Mouse (Mus musculus) liver, embryonic 16.5 days (tissue): Measurements from ENCODE around the gene Rnf130. TPM values are rescaled to one million over a fixed set of nuclear protein-coding genes. Genes with fewer than 3 reads are reported as not detected.
A peak's percentile ranks its signal among the peaks of the same experiment; 100 is the strongest.

Experiments
- ATAC-seq: fragments of 200-750 bp; cut with Nextera tagmentation; 2 replicates; pipeline ENCODE4 v1.8.0; 2017; ENCODE audit warnings: low read depth, mild to moderate bottlenecking, moderate number of reproducible peaks, moderate library complexity
- H3K27ac ChIP-seq: fragments of 300-500 bp; sonication (generic); 2 replicates; pipeline ENCODE4 v1.5.1; 2014; ENCODE audit warnings: mild to moderate bottlenecking, low read length
- H3K27me3 ChIP-seq: fragments of 300-500 bp; sonication (generic); 2 replicates; pipeline ENCODE4 v1.6.1; 2014; ENCODE audit warnings: low read depth, low read length, mixed read lengths; ENCODE audit not compliant: control insufficient read depth, insufficient read depth
- H3K36me3 ChIP-seq: fragments of 300-500 bp; sonication (generic); 2 replicates; pipeline ENCODE4 v1.6.1; 2014; ENCODE audit warnings: mild to moderate bottlenecking; ENCODE audit not compliant: control insufficient read depth, insufficient read depth
- H3K4me1 ChIP-seq: fragments of 300-500 bp; sonication (generic); 2 replicates; pipeline ENCODE4 v1.6.1; 2014; ENCODE audit warnings: low read depth, low read length, mixed read lengths; ENCODE audit not compliant: control insufficient read depth
- H3K4me2 ChIP-seq: fragments of 300-500 bp; sonication (generic); 2 replicates; pipeline ENCODE4 v1.6.1; 2014; ENCODE audit warnings: low read depth, low read length, mixed read lengths
- H3K4me3 ChIP-seq: fragments of 300-500 bp; sonication (generic); 2 replicates; pipeline ENCODE4 v1.5.1; 2014; ENCODE audit warnings: low read depth, mild to moderate bottlenecking, low read length
- H3K9ac ChIP-seq: fragments of 300-500 bp; sonication (generic); 2 replicates; pipeline ENCODE4 v1.6.1; 2014; ENCODE audit warnings: low read depth, low read length
- H3K9me3 ChIP-seq: fragments of 300-500 bp; sonication (generic); replicated peaks from 2 replicates; pipeline ENCODE4 v1.6.1; 2016; ENCODE audit warnings: low read length; ENCODE audit not compliant: control insufficient read depth
- WGBS: fragments of 180-500 bp; shearing (Covaris S2); extraction: QIAGEN DNeasy Blood & Tissue Kit; methylation state at CpG from one replicate; pipeline ENCODE4 v1.1.7; 2014; ENCODE audit not compliant: insufficient replicate concordance; 5-methylcytosine and 5-hydroxymethylcytosine counted together
- polyA plus RNA-seq: library from polyadenylated mRNA; unstranded; fragments of >200 nt; fragmentation: Nextera tagmentation; extraction: Ambion mirVana; gene quantifications from 2 replicates; pipeline ENCODE4 v1.2.1, GENCODE M21; 2015

Rnf130 gene
- polyA plus RNA-seq, 1 experiment from 2014 or later, result 21.9 TPM

DNA sequence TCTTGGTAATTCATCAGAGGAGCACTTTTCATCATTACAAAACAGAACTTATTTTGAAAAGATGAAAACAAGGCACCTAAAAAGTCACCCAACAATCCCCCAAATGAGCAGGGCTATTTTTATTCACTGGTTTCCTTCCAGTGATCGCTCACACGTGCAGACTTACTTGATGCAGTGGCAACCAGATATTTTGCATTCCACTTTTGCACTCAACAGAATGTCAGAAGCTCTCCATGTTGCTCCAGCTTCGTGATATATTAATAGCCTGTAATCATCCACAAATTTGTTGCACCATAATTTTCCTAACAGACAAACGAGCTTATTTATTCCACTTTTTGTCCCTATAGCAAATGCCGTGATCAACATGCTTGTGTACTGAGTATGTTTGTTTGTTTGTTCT, 8.6 kb upstream of the Rnf130 start:
- no peak overlapping the region for H3K27ac ChIP-seq
- H3K4me1 ChIP-seq, result no peaks in the 10 kb centered on the region
- H3K4me2 ChIP-seq, result no peak overlapping the region
- WGBS, result 50% methylated on average over 5 of the region's 5 CpGs
- no peaks in the 10 kb centered on the region for H3K9me3 ChIP-seq
- H3K27me3 ChIP-seq, result no peaks in the 10 kb centered on the region
- no peak overlapping the region for H3K9ac ChIP-seq
- no peaks in the 10 kb centered on the region for H3K36me3 ChIP-seq
- ATAC-seq, result no peak
- H3K4me3 ChIP-seq, result no peak overlapping the region

DNA sequence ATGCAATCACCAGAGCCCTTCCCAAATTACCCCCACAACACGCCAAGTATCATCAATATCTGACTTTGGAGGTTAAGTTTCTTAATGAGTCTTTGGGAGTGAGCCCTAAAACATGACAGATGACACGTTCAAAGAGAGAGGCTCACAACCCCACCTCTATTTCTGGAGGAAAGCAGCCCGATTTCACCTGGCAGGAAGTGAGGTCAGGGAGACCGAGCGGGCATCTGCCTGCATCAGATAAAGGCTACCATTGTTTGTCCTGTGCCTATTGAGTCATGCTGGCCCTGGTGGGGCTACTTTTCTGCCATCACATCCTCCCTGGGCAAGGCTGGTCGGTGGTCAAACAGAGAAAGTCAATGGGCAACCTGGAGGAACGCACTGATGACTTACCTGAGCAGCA, 7.6 kb upstream of the Rnf130 start:
- WGBS, result 33% methylated on average over 7 of the region's 7 CpGs
- Histone ChIP-seq H3K4me3 (no peak overlapping the region), H3K36me3 (no peaks in the 10 kb centered on the region), H3K9me3 (no peaks in the 10 kb centered on the region), H3K27ac (no peak overlapping the region), H3K27me3 (no peaks in the 10 kb centered on the region), H3K9ac (no peak overlapping the region), H3K4me2 (no peak overlapping the region), H3K4me1 (no peaks in the 10 kb centered on the region)
- no peak for ATAC-seq

DNA sequence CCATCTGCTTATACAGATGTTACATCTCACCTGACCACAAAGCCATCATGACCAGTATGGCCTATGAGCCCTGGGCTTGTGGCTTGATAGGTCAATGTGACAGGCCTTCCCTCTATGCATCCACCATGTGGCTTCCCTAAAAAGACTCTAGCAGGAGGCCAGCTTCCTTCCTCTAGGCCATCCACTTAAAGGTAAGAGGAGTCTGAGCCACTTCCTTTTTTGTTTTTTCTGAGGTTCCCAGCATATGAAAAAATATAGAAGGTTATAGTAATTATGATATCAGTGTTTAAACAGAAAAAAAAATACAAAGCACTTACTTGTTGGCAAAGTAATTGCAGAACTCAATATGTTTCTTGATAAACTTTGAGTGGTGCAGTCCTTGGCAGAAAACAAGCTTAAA, 6.3 kb upstream of the Rnf130 start:
- Histone ChIP-seq H3K9ac (no peak overlapping the region), H3K4me3 (no peak overlapping the region), H3K4me2 (no peak overlapping the region), H3K9me3 (no peaks in the 10 kb centered on the region), H3K27ac (no peak overlapping the region), H3K4me1 (no peaks in the 10 kb centered on the region; the same call in 1 of the 2 replicates), H3K27me3 (no peaks in the 10 kb centered on the region), H3K36me3 (no peaks in the 10 kb centered on the region)
- no peak for ATAC-seq

DNA sequence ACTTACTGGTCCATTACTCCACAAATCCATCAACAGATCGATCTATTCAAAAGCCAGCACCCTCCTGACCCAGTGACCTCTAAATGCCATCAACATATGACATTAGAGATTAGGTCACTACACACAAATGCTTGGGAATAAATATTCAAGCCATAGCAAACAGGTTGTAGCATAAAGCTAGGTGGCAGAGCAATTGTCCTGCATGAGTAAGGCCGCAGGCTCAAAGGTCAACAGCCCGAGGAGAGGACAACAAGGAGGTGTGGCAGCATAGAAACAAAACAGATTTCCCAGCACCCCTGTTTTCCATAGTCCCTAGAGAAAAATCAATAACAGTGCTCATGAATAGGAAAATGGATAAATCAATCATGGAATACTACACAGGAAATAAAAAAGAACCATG, 3.1 kb upstream of the Rnf130 start:
- ATAC-seq, result no peak
- Histone ChIP-seq H3K27ac (no peak overlapping the region), H3K27me3 (peaks cover 4% of the 10 kb centered on the region; the same call in 1 of the 2 replicates), H3K4me1 (peaks cover 15% of the 10 kb centered on the region), H3K36me3 (no peaks in the 10 kb centered on the region), H3K4me3 (no peak overlapping the region), H3K4me2 (no peak overlapping the region), H3K9ac (no peak overlapping the region), H3K9me3 (no peaks in the 10 kb centered on the region)
- WGBS, result 58% methylated on average over 3 of the region's 3 CpGs

DNA sequence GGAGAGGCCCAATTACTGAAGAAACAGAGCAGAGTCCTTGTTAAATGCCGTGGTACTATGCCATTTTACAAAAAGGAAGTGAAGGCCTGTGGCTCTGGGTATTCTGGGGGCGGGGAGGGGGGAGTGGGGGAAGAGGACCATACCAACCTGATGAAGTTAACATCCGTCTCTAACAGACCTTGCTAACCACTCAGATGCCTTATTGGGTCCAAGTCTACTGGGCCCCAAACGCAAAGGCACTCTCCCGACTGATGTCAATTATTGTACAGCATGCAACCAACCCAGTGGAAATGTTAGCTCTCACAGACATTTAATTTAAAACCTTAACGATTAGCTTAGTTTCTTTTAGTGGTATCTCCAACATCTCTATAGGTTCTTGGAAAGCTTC, 707 bp upstream of the Rnf130 start:
- Histone ChIP-seq H3K27me3 (peaks cover 4% of the 10 kb centered on the region; the same call in 1 of the 2 replicates), H3K4me3 (peak overlapping the region; percentile 78), H3K9me3 (no peaks in the 10 kb centered on the region), H3K4me2 (peak overlapping the region; percentile 98), H3K9ac (no peak overlapping the region; the same call in 1 of the 2 replicates), H3K36me3 (no peaks in the 10 kb centered on the region), H3K27ac (no peak overlapping the region), H3K4me1 (peaks cover 15% of the 10 kb centered on the region)
- WGBS, result 37% methylated on average over 6 of the region's 6 CpGs
- ATAC-seq, result no peak

DNA sequence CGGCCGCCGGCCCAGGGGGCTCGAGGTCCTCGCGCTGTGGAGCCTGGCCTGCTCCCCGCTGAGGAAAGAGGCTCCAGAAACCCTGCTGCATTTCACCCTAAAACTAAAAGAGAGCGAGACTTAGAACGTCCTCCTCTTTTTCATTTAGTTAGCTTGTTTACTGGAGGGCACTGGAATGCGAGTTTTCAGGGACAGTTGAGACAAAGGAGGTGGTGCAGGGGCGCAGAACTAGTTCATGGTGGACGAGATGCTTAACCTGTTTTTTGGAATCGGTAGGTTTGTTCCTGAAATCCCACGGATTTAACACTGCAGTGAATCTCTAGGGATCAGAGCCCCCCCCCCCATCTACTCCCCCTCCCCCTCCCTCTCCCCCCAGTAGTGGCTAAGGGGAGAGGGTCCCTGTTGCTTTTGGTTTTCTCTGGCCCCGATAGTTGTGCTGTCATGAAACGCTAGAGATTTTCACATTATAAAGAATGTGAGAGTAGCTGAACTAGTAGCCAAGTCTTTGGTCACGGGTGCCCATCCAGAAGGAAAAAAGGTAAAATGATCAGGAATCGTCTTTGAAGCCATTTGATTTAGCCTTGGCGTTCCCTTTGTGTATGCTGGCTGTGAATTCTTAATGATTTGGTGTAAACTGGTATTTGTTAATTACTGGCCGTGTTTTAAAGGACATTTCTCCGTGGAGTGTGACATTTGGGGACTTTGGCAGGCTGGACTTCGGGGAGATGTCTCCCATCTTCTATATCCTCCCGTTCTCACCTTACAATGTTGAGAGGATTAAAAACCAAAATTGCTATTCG, 775 bp downstream of the Rnf130 start:
- H3K4me2 ChIP-seq, result peak overlapping the region; percentile 98
- peaks cover 15% of the 10 kb centered on the region for H3K4me1 ChIP-seq
- H3K27me3 ChIP-seq, result peaks cover 4% of the 10 kb centered on the region; the same call in 1 of the 2 replicates
- peak overlapping the region; percentile 78 for H3K4me3 ChIP-seq
- H3K9me3 ChIP-seq, result no peaks in the 10 kb centered on the region
- no peaks in the 10 kb centered on the region for H3K36me3 ChIP-seq
- ATAC-seq, result no peak
- H3K27ac ChIP-seq, result peak overlapping the region; percentile 55
- 5% methylated on average over 24 of the region's 24 CpGs for WGBS
- H3K9ac ChIP-seq, result peak overlapping the region; percentile 82

DNA sequence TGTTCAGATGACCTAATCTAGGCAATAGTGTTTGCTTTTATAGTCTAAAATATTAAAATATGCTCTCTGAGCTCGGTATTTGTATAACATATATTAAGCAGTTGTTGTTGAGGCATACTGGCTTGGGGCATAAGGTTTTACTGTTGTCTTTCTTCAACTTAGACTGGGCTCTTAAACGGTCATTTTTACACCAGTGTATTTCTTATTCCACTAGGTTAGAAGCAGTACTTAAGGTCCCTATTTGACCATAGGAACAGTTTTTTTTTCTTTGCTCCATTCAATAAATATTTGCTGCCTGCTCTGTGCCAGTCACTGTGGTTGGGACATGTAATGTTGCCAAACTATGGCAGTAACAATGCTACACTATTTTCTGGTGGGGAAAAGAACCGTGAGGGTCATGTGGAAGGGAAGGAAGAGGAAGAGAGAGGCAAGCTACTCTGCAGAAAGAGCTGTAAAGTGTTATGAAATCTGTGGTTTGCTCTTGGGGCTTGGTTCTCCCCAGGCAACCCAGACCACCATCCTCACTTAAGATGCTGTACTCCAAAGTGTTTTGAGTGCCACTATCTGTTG, 1.5 kb downstream of the Rnf130 start:
- H3K27me3 ChIP-seq, result peaks cover 4% of the 10 kb centered on the region; the same call in 1 of the 2 replicates
- peak overlapping the region; percentile 78 for H3K4me3 ChIP-seq
- peak overlapping the region; percentile 82 for H3K9ac ChIP-seq
- peak overlapping the region; percentile 98 for H3K4me2 ChIP-seq
- no peak for ATAC-seq
- peaks cover 19% of the 10 kb centered on the region for H3K4me1 ChIP-seq
- no peaks in the 10 kb centered on the region for H3K36me3 ChIP-seq
- H3K27ac ChIP-seq, result peak overlapping the region; percentile 29; the same call in 1 of the 2 replicates
- H3K9me3 ChIP-seq, result no peaks in the 10 kb centered on the region
- 10% methylated on average over 3 of the region's 3 CpGs for WGBS

DNA sequence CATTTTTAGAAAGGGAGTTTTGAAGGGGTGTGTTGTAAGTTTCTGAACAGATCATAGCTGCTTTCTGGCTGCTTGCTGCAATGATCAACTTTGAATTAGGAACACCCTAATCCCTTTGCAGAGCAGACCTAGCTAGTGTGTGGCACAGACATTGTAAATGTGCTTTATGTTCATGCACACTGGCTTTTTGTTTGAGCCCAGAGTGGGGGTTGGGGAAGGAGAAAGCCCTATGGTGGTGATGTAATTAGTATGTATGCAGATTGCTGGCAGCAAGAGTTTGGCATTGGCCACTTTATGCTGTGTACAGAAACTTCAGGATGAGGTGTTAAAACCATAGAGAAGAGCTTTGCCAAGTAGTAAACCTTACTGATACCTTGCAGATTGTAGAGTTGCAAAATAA, 3.3 kb downstream of the Rnf130 start:
- H3K36me3 ChIP-seq, result no peaks in the 10 kb centered on the region
- H3K27me3 ChIP-seq, result peaks cover 4% of the 10 kb centered on the region; the same call in 1 of the 2 replicates
- no peak overlapping the region for H3K4me3 ChIP-seq
- H3K27ac ChIP-seq, result no peak overlapping the region
- H3K4me2 ChIP-seq, result no peak overlapping the region
- no peak for ATAC-seq
- peaks cover 19% of the 10 kb centered on the region for H3K4me1 ChIP-seq
- no peak overlapping the region for H3K9ac ChIP-seq
- no peaks in the 10 kb centered on the region for H3K9me3 ChIP-seq

DNA sequence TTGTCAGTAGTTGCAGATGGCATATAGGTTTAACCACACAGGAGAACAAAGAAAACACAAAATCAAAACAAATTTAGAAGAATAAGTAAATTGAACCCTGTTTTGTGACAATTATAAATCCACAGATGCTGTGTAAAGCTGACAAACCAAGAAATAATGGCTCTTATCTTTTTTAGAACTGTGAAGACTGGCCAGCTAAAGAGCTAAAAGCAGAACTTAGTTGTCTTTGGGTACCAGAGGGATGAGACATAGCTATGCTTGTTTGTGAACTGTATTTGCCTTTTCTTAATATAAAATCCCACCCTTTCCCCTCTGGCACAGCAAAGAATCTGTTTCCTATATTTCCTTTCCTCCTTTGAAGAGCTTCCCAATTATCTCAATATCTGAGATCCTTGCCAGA, 9.0 kb downstream of the Rnf130 start:
- ATAC-seq, result no peak
- Histone ChIP-seq H3K36me3 (no peaks in the 10 kb centered on the region), H3K27ac (no peak overlapping the region)

More for the DNA sequence above, 9.0 kb downstream of the Rnf130 start:
- Histone ChIP-seq H3K4me3 (no peak overlapping the region), H3K4me2 (no peak overlapping the region), H3K9ac (no peak overlapping the region), H3K9me3 (no peaks in the 10 kb centered on the region), H3K27me3 (no peaks in the 10 kb centered on the region), H3K4me1 (peaks cover 25% of the 10 kb centered on the region)
